Mouse (Mus musculus): ENCODE results near the gene Olfr224. TPM values are rescaled to one million over a fixed set of nuclear protein-coding genes. Genes with fewer than 3 reads are reported as not detected.

Gene Olfr224
- polyA plus RNA-seq (2014; fragmentation: Illumina TruSeq; extraction: RNeasy Lipid Tissue Mini Kit (QIAGEN cat#74804); ENCODE audit: low read depth, low replicate concordance): not detected

DNA sequence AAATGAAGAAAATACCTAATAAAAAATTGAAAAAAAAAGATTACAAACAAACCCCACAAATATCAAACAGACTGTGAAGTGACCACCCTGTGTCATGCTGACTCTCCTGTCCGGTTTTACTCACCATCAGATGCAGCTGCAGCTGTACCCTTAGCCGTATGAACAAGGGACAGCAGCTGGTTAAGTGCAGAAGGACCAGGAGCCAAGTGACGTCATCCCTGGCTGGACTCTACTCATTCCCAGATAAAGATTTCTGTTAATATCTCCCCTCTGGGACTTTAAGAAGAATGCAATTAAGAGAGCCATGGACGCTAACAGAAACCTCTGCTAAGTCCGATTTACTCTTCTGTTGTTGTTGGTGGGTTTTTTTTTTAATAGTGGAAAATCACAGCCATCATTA lies at the start of gene Olfr224:
Olfr224 (minus strand) TSS at position 149 of the 400 bp plus-strand sequence.

DNA sequence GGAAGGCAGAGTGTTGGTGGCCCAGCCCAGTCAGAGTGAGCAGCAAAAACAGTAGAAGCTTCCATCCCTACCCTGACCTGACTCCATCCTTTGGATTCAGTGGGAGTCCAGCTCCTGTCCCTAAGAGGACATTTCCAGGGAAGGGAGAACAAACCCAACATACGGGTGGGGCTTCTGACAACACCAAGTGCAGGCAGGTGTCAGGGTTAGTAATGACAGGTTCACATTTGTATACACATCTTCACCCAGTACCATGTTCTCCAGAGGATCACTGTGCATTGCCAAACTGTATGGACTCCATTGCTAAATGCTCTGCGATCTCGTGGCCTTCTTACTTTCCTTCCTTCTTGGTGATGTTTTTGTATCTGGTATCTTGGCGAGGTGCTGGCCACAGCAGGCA lies 45.6 kb upstream of the Olfr224 start, which contains the start of gene 2210407C18Rik:
2210407C18Rik (minus strand) TSS at position 101 of the 400 bp plus-strand sequence.

GRCm38 (mm10) chr11:58594814-58595213 lies 24.5 kb upstream of the Olfr224 start, which contains the start of gene Olfr324:
Gene Olfr324, plus strand, starts transcription at chr11:58595114.

GRCm38 (mm10) chr11:58577430-58577829 lies 7.1 kb upstream of the Olfr224 start, which contains the start of gene Olfr325:
Gene Olfr325, plus strand, starts transcription at chr11:58577730.

DNA sequence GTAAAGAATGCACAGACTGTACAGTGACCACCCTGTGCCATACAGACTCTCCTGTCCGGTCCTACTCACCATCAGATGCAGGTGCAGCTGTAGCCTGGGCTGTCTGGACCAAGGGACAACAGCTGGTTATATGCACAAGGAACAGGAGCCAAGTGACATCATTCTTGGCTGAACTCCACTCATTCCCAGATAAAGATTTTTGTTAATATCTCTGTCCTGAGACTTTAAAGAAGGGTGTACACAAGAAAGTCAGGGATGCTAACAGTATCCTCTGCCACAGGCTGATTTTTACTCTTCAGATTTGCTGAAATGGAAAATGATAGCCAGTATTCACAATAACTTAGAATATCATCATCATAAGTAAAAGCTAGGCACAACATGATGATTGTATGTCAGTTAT lies 14.8 kb downstream of the Olfr224 start, which contains the start of gene Olfr328:
Olfr328 (minus strand) TSS at position 101 of the 400 bp plus-strand sequence.

DNA sequence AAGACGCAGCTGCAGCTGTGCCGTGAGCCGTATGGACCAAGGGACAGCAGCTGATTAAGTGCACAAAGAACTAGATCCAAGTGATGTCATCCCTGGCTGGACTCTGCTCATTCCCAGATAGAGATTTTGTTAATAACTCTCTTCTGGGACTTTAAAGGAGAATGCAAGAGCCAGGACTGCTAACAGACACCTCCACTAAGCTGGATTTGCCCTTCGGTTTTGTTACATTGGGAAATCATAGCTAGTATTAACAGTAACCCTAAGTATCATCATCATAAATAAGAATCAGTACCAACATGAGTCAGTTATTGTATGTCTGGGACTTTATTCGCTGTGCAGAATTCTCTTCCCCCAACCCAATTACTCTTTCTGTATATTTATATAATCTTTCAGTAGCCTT lies 24.0 kb downstream of the Olfr224 start, which contains the start of gene Olfr329-ps:
Olfr329-ps (minus strand) TSS at position 101 of the 400 bp plus-strand sequence.

DNA sequence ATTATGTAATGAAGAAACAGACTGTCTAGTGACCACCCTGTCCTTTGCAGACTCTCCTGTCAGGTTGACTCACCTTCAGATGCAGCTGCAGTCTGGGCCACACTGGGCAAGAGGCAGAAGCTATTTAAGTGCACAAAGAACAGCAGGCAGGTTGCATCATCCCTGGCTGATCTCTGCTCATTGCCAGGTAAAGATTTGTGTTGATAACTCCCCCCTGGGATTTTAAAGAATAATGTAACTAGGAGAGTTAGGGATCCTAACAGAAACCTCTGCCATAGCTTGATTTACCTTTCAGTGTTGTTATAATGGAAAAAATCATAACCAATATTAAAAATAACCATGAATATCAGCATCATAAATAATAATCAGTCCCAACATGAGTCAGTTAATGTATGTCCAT lies 35.6 kb downstream of the Olfr224 start, which contains the start of gene Olfr330:
Olfr330 (minus strand) TSS at position 101 of the 400 bp plus-strand sequence.

Other genes starting within 250 kb of the Olfr224 start
- 47.2 TPM for gene Zfp672, start 240.2 kb downstream of the Olfr224 start, polyA plus RNA-seq (2014; fragmentation: Illumina TruSeq; extraction: RNeasy Lipid Tissue Mini Kit (QIAGEN cat#74804); ENCODE audit: low read depth, low replicate concordance)
- gene Sh3bp5l, start 239.8 kb downstream of the Olfr224 start, polyA plus RNA-seq (2014; fragmentation: Illumina TruSeq; extraction: RNeasy Lipid Tissue Mini Kit (QIAGEN cat#74804); ENCODE audit: low read depth, low replicate concordance): 29.4 TPM
- gene Lypd8, start 191.5 kb downstream of the Olfr224 start, polyA plus RNA-seq (2014; fragmentation: Illumina TruSeq; extraction: RNeasy Lipid Tissue Mini Kit (QIAGEN cat#74804); ENCODE audit: low read depth, low replicate concordance): not detected
- not detected for gene 1810065E05Rik, start 149.4 kb downstream of the Olfr224 start, polyA plus RNA-seq (2014; fragmentation: Illumina TruSeq; extraction: RNeasy Lipid Tissue Mini Kit (QIAGEN cat#74804); ENCODE audit: low read depth, low replicate concordance)
- not detected for gene Gm12253, start 138.0 kb downstream of the Olfr224 start, polyA plus RNA-seq (2014; fragmentation: Illumina TruSeq; extraction: RNeasy Lipid Tissue Mini Kit (QIAGEN cat#74804); ENCODE audit: low read depth, low replicate concordance)
- not detected for gene Lypd9, start 117.6 kb downstream of the Olfr224 start, polyA plus RNA-seq (2014; fragmentation: Illumina TruSeq; extraction: RNeasy Lipid Tissue Mini Kit (QIAGEN cat#74804); ENCODE audit: low read depth, low replicate concordance)
- not detected for gene Olfr30, start 108.3 kb downstream of the Olfr224 start, polyA plus RNA-seq (2014; fragmentation: Illumina TruSeq; extraction: RNeasy Lipid Tissue Mini Kit (QIAGEN cat#74804); ENCODE audit: low read depth, low replicate concordance)
- not detected for gene Olfr332, start 78.0 kb downstream of the Olfr224 start, polyA plus RNA-seq (2014; fragmentation: Illumina TruSeq; extraction: RNeasy Lipid Tissue Mini Kit (QIAGEN cat#74804); ENCODE audit: low read depth, low replicate concordance)
- not detected for gene Olfr331, start 68.0 kb downstream of the Olfr224 start, polyA plus RNA-seq (2014; fragmentation: Illumina TruSeq; extraction: RNeasy Lipid Tissue Mini Kit (QIAGEN cat#74804); ENCODE audit: low read depth, low replicate concordance)
- gene Olfr330, start 35.7 kb downstream of the Olfr224 start, polyA plus RNA-seq (2014; fragmentation: Illumina TruSeq; extraction: RNeasy Lipid Tissue Mini Kit (QIAGEN cat#74804); ENCODE audit: low read depth, low replicate concordance): not detected
- not detected for gene Olfr329-ps, start 24.1 kb downstream of the Olfr224 start, polyA plus RNA-seq (2014; fragmentation: Illumina TruSeq; extraction: RNeasy Lipid Tissue Mini Kit (QIAGEN cat#74804); ENCODE audit: low read depth, low replicate concordance)
- gene Olfr328, start 14.9 kb downstream of the Olfr224 start, polyA plus RNA-seq (2014; fragmentation: Illumina TruSeq; extraction: RNeasy Lipid Tissue Mini Kit (QIAGEN cat#74804); ENCODE audit: low read depth, low replicate concordance): not detected
- gene Olfr325, start 7.2 kb upstream of the Olfr224 start, polyA plus RNA-seq (2014; fragmentation: Illumina TruSeq; extraction: RNeasy Lipid Tissue Mini Kit (QIAGEN cat#74804); ENCODE audit: low read depth, low replicate concordance): not detected
- not detected for gene Olfr324, start 24.6 kb upstream of the Olfr224 start, polyA plus RNA-seq (2014; fragmentation: Illumina TruSeq; extraction: RNeasy Lipid Tissue Mini Kit (QIAGEN cat#74804); ENCODE audit: low read depth, low replicate concordance)
- gene 2210407C18Rik, start 45.5 kb upstream of the Olfr224 start, polyA plus RNA-seq (2014; fragmentation: Illumina TruSeq; extraction: RNeasy Lipid Tissue Mini Kit (QIAGEN cat#74804); ENCODE audit: low read depth, low replicate concordance): 21.0 TPM
- not detected for gene Olfr323, start 59.9 kb upstream of the Olfr224 start, polyA plus RNA-seq (2014; fragmentation: Illumina TruSeq; extraction: RNeasy Lipid Tissue Mini Kit (QIAGEN cat#74804); ENCODE audit: low read depth, low replicate concordance)
- not detected for gene Trim58, start 69.9 kb upstream of the Olfr224 start, polyA plus RNA-seq (2014; fragmentation: Illumina TruSeq; extraction: RNeasy Lipid Tissue Mini Kit (QIAGEN cat#74804); ENCODE audit: low read depth, low replicate concordance)
- gene Olfr322, start 88.2 kb upstream of the Olfr224 start, polyA plus RNA-seq (2014; fragmentation: Illumina TruSeq; extraction: RNeasy Lipid Tissue Mini Kit (QIAGEN cat#74804); ENCODE audit: low read depth, low replicate concordance): not detected
- not detected for gene Olfr320, start 110.5 kb upstream of the Olfr224 start, polyA plus RNA-seq (2014; fragmentation: Illumina TruSeq; extraction: RNeasy Lipid Tissue Mini Kit (QIAGEN cat#74804); ENCODE audit: low read depth, low replicate concordance)
- gene Olfr319, start 128.6 kb upstream of the Olfr224 start, polyA plus RNA-seq (2014; fragmentation: Illumina TruSeq; extraction: RNeasy Lipid Tissue Mini Kit (QIAGEN cat#74804); ENCODE audit: low read depth, low replicate concordance): not detected
- not detected for gene Olfr318, start 153.5 kb upstream of the Olfr224 start, polyA plus RNA-seq (2014; fragmentation: Illumina TruSeq; extraction: RNeasy Lipid Tissue Mini Kit (QIAGEN cat#74804); ENCODE audit: low read depth, low replicate concordance)
- not detected for gene Olfr317, start 168.7 kb upstream of the Olfr224 start, polyA plus RNA-seq (2014; fragmentation: Illumina TruSeq; extraction: RNeasy Lipid Tissue Mini Kit (QIAGEN cat#74804); ENCODE audit: low read depth, low replicate concordance)
- gene Olfr316, start 182.2 kb upstream of the Olfr224 start, polyA plus RNA-seq (2014; fragmentation: Illumina TruSeq; extraction: RNeasy Lipid Tissue Mini Kit (QIAGEN cat#74804); ENCODE audit: low read depth, low replicate concordance): not detected
- gene Olfr315, start 202.6 kb upstream of the Olfr224 start, polyA plus RNA-seq (2014; fragmentation: Illumina TruSeq; extraction: RNeasy Lipid Tissue Mini Kit (QIAGEN cat#74804); ENCODE audit: low read depth, low replicate concordance): not detected
- not detected for gene Olfr314, start 212.4 kb upstream of the Olfr224 start, polyA plus RNA-seq (2014; fragmentation: Illumina TruSeq; extraction: RNeasy Lipid Tissue Mini Kit (QIAGEN cat#74804); ENCODE audit: low read depth, low replicate concordance)
- not detected for gene Fam183b, start 231.4 kb upstream of the Olfr224 start, polyA plus RNA-seq (2014; fragmentation: Illumina TruSeq; extraction: RNeasy Lipid Tissue Mini Kit (QIAGEN cat#74804); ENCODE audit: low read depth, low replicate concordance)
- not detected for gene Olfr313, start 244.4 kb upstream of the Olfr224 start, polyA plus RNA-seq (2014; fragmentation: Illumina TruSeq; extraction: RNeasy Lipid Tissue Mini Kit (QIAGEN cat#74804); ENCODE audit: low read depth, low replicate concordance)